8 mouse cellular contexts compared by ENCODE assay signal in genomic region chr7:139683706-139684552, GRCm38 (mm10). TPM values are rescaled to one million over a fixed set of nuclear protein-coding genes. Genes with fewer than 3 reads are reported as not detected.
DNase-seq lines count a peak whose midpoint lies in the region; ATAC-seq and TF ChIP-seq lines count a peak whose summit lies in the region.

Gene Cfap46, minus strand, starts transcription at chr7:139683817.

- TF ChIP-seq POLR2A in thymus, adult 2 months (IDR thresholded peaks at IDR 0.05; ENCODE audit: control insufficient read depth, extremely low read depth, insufficient read depth, low read length, poor library complexity) = no peak

- H3K27ac ChIP-seq in forebrain, embryonic 14.5 days (ENCODE audit: low read depth, low read length) = 0 out of 2 replicates have a peak within 1 kb of the TSS, but pooled peaks have one; percentile 10
- no peak within 1 kb of the TSS for H3K27ac ChIP-seq in liver, embryonic 16.5 days (ENCODE audit: low read length)
- H3K27ac ChIP-seq in neural tube, embryonic 13.5 days (replicated peaks) = no peak within 1 kb of the TSS; the same call in 1 of the 2 replicates
- H3K27ac ChIP-seq in thymus, adult 2 months (ENCODE audit: control insufficient read depth, insufficient read depth, low read length) = 0 out of 2 replicates have a peak within 1 kb of the TSS, but pooled peaks have one; percentile 25

- peaks cover 13% of the 10 kb centered on the region; the same call in 1 of the 2 replicates for H3K4me1 ChIP-seq in E14TG2a.4 (replicated peaks; ENCODE audit: low read depth, low read length)
- peaks cover 4% of the 10 kb centered on the region for H3K4me1 ChIP-seq in forebrain, embryonic 14.5 days (ENCODE audit: control insufficient read depth, insufficient read depth, low read length)
- H3K4me1 ChIP-seq in liver, embryonic 16.5 days (ENCODE audit: control insufficient read depth, low read depth, low read length) = peaks cover 5% of the 10 kb centered on the region
- peaks cover 22% of the 10 kb centered on the region for H3K4me1 ChIP-seq in neural tube, embryonic 13.5 days (replicated peaks)
- peaks cover 21% of the 10 kb centered on the region for H3K4me1 ChIP-seq in thymus, adult 2 months (replicated peaks; ENCODE audit: control insufficient read depth, insufficient read depth, low read length)

- peak within 1 kb of the TSS; percentile 81 for H3K4me3 ChIP-seq in E14TG2a.4 (replicated peaks; ENCODE audit: low read length)
- H3K4me3 ChIP-seq in forebrain, embryonic 14.5 days (ENCODE audit: low read depth, low read length) = peak within 1 kb of the TSS; percentile 40
- peak within 1 kb of the TSS; percentile 53 for H3K4me3 ChIP-seq in liver, embryonic 16.5 days (ENCODE audit: low read depth, low read length)
- peak within 1 kb of the TSS; percentile 53 for H3K4me3 ChIP-seq in neural tube, embryonic 13.5 days
- H3K4me3 ChIP-seq in thymus, adult 2 months (ENCODE audit: control insufficient read depth, insufficient read depth, low read length) = peak within 1 kb of the TSS; percentile 74

- no peaks in the 10 kb centered on the region for H3K36me3 ChIP-seq in E14TG2a.4 (ENCODE audit: insufficient read depth, low read length)
- no peaks in the 10 kb centered on the region for H3K36me3 ChIP-seq in forebrain, embryonic 14.5 days (ENCODE audit: control insufficient read depth, insufficient read depth, low read length)
- no peaks in the 10 kb centered on the region for H3K36me3 ChIP-seq in liver, embryonic 16.5 days (ENCODE audit: control insufficient read depth, insufficient read depth)
- H3K36me3 ChIP-seq in neural tube, embryonic 13.5 days = no peaks in the 10 kb centered on the region
- H3K36me3 ChIP-seq in thymus, adult 2 months (ENCODE audit: control insufficient read depth, insufficient read depth, low read length) = no peaks in the 10 kb centered on the region

- H3K4me2 ChIP-seq in forebrain, embryonic 14.5 days (ENCODE audit: low read length) = peak within 1 kb of the TSS; percentile 82
- H3K4me2 ChIP-seq in liver, embryonic 16.5 days (ENCODE audit: low read depth, low read length) = peak within 1 kb of the TSS; percentile 65
- H3K4me2 ChIP-seq in neural tube, embryonic 13.5 days = peak within 1 kb of the TSS; percentile 87

- intact Hi-C loops in heart, postnatal 14 days (cut with DNase I) = no loop called here

- peaks cover 18% of the 10 kb centered on the region for H3K27me3 ChIP-seq in E14TG2a.4 (ENCODE audit: insufficient read depth, low read length)
- H3K27me3 ChIP-seq in forebrain, embryonic 14.5 days (replicated peaks; ENCODE audit: control insufficient read depth, insufficient read depth, low read length) = no peaks in the 10 kb centered on the region
- no peaks in the 10 kb centered on the region for H3K27me3 ChIP-seq in liver, embryonic 16.5 days (ENCODE audit: control insufficient read depth, insufficient read depth, low read depth, low read length)
- peaks cover 21% of the 10 kb centered on the region for H3K27me3 ChIP-seq in neural tube, embryonic 13.5 days
- no peaks in the 10 kb centered on the region; the same call in 1 of the 2 replicates for H3K27me3 ChIP-seq in thymus, adult 2 months (ENCODE audit: control insufficient read depth, insufficient read depth, low read length)

- H3K9ac ChIP-seq in forebrain, embryonic 14.5 days (ENCODE audit: low read length) = peak within 1 kb of the TSS; percentile 57
- H3K9ac ChIP-seq in liver, embryonic 16.5 days (ENCODE audit: low read depth, low read length) = no peak within 1 kb of the TSS
- peak within 1 kb of the TSS; percentile 78 for H3K9ac ChIP-seq in neural tube, embryonic 13.5 days

- 2% methylated on average over 31 of the region's 31 CpGs for WGBS in forebrain, embryonic 14.5 days
- WGBS in large intestine, adult 2 months = under 1% methylated on average over 31 of the region's 31 CpGs
- under 1% methylated on average over 31 of the region's 31 CpGs for WGBS in liver, embryonic 16.5 days (ENCODE audit: insufficient replicate concordance)
- WGBS in neural tube, embryonic 13.5 days = 1% methylated on average over 31 of the region's 31 CpGs
- WGBS in thymus, adult 2 months = 3% methylated on average over 31 of the region's 31 CpGs

- peak; percentile 65 for DNase-seq in c-Kit-positive CD71-positive TER-119-negative erythroid progenitor cells, embryonic 14.5 days (ENCODE audit: low read depth)
- DNase-seq in forebrain, embryonic 14.5 days (ENCODE audit: low spot score) = peak; percentile 90
- peak; percentile 78 to 81 for DNase-seq in heart, postnatal 14 days
- peak; percentile 33 for DNase-seq in large intestine, adult 2 months (ENCODE audit: low read depth, low spot score)
- peak; percentile 63 for DNase-seq in thymus, adult 2 months

- no peak for TF ChIP-seq CTCF in E14TG2a.4 (conservative IDR thresholded peaks at IDR 0.05; ENCODE audit: low read length)
- TF ChIP-seq CTCF in thymus, adult 2 months (IDR thresholded peaks at IDR 0.05; ENCODE audit: borderline replicate concordance, control insufficient read depth, extremely low read depth, insufficient read depth, low read length, poor library complexity) = no peak

- ATAC-seq in forebrain, embryonic 14.5 days = peak; percentile 92
- ATAC-seq in liver, embryonic 16.5 days (ENCODE audit: low read depth) = peak; percentile 64
- ATAC-seq in neural tube, embryonic 13.5 days (ENCODE audit: low read depth) = peak; percentile 92

- no peaks in the 10 kb centered on the region for H3K9me3 ChIP-seq in E14TG2a.4 (ENCODE audit: low read length)
- no peaks in the 10 kb centered on the region for H3K9me3 ChIP-seq in forebrain, embryonic 14.5 days (replicated peaks; ENCODE audit: control insufficient read depth, low read length)
- no peaks in the 10 kb centered on the region for H3K9me3 ChIP-seq in liver, embryonic 16.5 days (replicated peaks; ENCODE audit: control insufficient read depth, low read length)
- no peaks in the 10 kb centered on the region for H3K9me3 ChIP-seq in neural tube, embryonic 13.5 days

RNA-seq across cellular contexts. Expression of gene Cfap46, which starts in this region (rescaled TPM):
- polyA plus RNA-seq in forebrain, embryonic 14.5 days (2014; fragmentation: Nextera tagmentation; extraction: Ambion mirVana) = 1.1 and 1.2 TPM in 2 replicates
- total RNA-seq in heart, postnatal 14 days (2021) = under 1 TPM; 0.17 to 0.20 TPM
- 0.05 TPM in 1 of 2 replicates, not detected in the other for polyA plus RNA-seq in large intestine, adult 2 months (2012; rRNA removed)
- not detected in 2 replicates for polyA plus RNA-seq in liver, embryonic 16.5 days (2015; fragmentation: Nextera tagmentation; extraction: Ambion mirVana)
- 1.4 and 2.0 TPM in 2 replicates for polyA plus RNA-seq in neural tube, embryonic 13.5 days (2015; fragmentation: Nextera tagmentation; extraction: Ambion mirVana)
- 0.36 and 0.51 TPM in 2 replicates for polyA plus RNA-seq in thymus, adult 2 months (2012; rRNA removed)

Comparison
In these comparisons a context has a peak if more than half of its experiments do, and no peak if none do; other contexts are left out.
1. Peak in DNase-seq in heart, postnatal 14 days; RNA of the gene not detected or under 1 TPM.
2. Peak in DNase-seq in large intestine, adult 2 months; RNA of the gene not detected or under 1 TPM.
3. Peak in ATAC-seq, H3K4me3 ChIP-seq and H3K4me2 ChIP-seq in liver, embryonic 16.5 days; RNA of the gene not detected or under 1 TPM.
4. Peak in DNase-seq, H3K4me3 ChIP-seq and H3K27ac ChIP-seq in thymus, adult 2 months; RNA of the gene not detected or under 1 TPM.
5. DNase-seq: peak in every context shown above with its lines; median percentile 90 in forebrain, embryonic 14.5 days; 80 in heart, postnatal 14 days; 65 in c-Kit-positive CD71-positive TER-119-negative erythroid progenitor cells, embryonic 14.5 days; 63 in thymus, adult 2 months; 33 in large intestine, adult 2 months.